Comparison of ENCODE assay signal across 8 mouse cellular contexts in genomic region chr16:38137296-38137695, GRCm38 (mm10). TPM values are rescaled to one million over a fixed set of nuclear protein-coding genes. Genes with fewer than 3 reads are reported as not detected.
A peak's percentile ranks its signal among the peaks of the same experiment; 100 is the strongest.
DNase-seq lines count a peak whose midpoint lies in the region; ATAC-seq and TF ChIP-seq lines count a peak whose summit lies in the region.

No protein-coding gene starts in this region.

- H3K27ac ChIP-seq in midbrain, embryonic 12.5 days (replicated peaks) = no peak overlapping the region
- no peak overlapping the region for H3K27ac ChIP-seq in midbrain, embryonic 10.5 days (replicated peaks)
- H3K27ac ChIP-seq in olfactory bulb, adult 2 months (ENCODE audit: insufficient read depth, low read depth, low read length) = no peak overlapping the region

- H3K27me3 ChIP-seq in midbrain, embryonic 12.5 days = no peaks in the 10 kb centered on the region
- H3K27me3 ChIP-seq in midbrain, embryonic 10.5 days (ENCODE audit: low read depth, poor library complexity, severe bottlenecking) = no peaks in the 10 kb centered on the region

- no peak overlapping the region for H3K4me2 ChIP-seq in midbrain, embryonic 12.5 days (replicated peaks)

- H3K9ac ChIP-seq in midbrain, embryonic 12.5 days (replicated peaks) = no peak overlapping the region

- peak; percentile 39 for DNase-seq in adrenal gland, adult 2 months
- no peak for DNase-seq in adrenal gland, postnatal 4 days (ENCODE audit: low spot score in 2 of 2)
- DNase-seq in midbrain, embryonic 10.5 days (ENCODE audit: low spot score) = no peak
- DNase-seq in embryo, embryonic 10.5 days (ENCODE audit: low spot score) = peak; percentile 46
- DNase-seq in kidney, postnatal 36 days = peak; percentile 67 to 83

- no peaks in the 10 kb centered on the region for H3K9me3 ChIP-seq in midbrain, embryonic 12.5 days
- no peaks in the 10 kb centered on the region for H3K9me3 ChIP-seq in midbrain, embryonic 10.5 days (replicated peaks)

- 51% methylated on average over 5 of the region's 5 CpGs for WGBS in midbrain, embryonic 12.5 days
- WGBS in midbrain, embryonic 10.5 days = 42% methylated on average over 5 of the region's 5 CpGs
- WGBS in olfactory bulb, adult 2 months = 31% methylated on average over 5 of the region's 5 CpGs

- peak; percentile 49 for TF ChIP-seq CTCF in olfactory bulb, adult 2 months (IDR thresholded peaks at IDR 0.05; ENCODE audit: insufficient read depth, low read depth, low read length)

- TF ChIP-seq POLR2A in olfactory bulb, adult 2 months (IDR thresholded peaks at IDR 0.05; ENCODE audit: insufficient read depth, low read depth, low read length) = no peak

- peaks cover 42% of the 10 kb centered on the region for H3K4me1 ChIP-seq in midbrain, embryonic 12.5 days
- peaks cover 49% of the 10 kb centered on the region for H3K4me1 ChIP-seq in midbrain, embryonic 10.5 days
- H3K4me1 ChIP-seq in olfactory bulb, adult 2 months (ENCODE audit: control insufficient read depth, insufficient read depth, low read length) = peaks cover 27% of the 10 kb centered on the region

- no peak overlapping the region for H3K4me3 ChIP-seq in midbrain, embryonic 12.5 days
- no peak overlapping the region for H3K4me3 ChIP-seq in midbrain, embryonic 10.5 days
- H3K4me3 ChIP-seq in olfactory bulb, adult 2 months (ENCODE audit: insufficient read depth, low read depth, low read length) = no peak overlapping the region

- no peaks in the 10 kb centered on the region for H3K36me3 ChIP-seq in midbrain, embryonic 12.5 days
- peaks cover 5% of the 10 kb centered on the region; the same call in 1 of the 2 replicates for H3K36me3 ChIP-seq in midbrain, embryonic 10.5 days

- 0 out of 2 replicates have a peak, but pooled peaks have one; percentile 17 for ATAC-seq in midbrain, embryonic 12.5 days (ENCODE audit: low FRiP score, low read depth)
- ATAC-seq in activated CD4-positive, CD25-positive, alpha-beta regulatory T cell, adult 4 months = no peak

RNA-seq across cellular contexts. Expression of gene Gsk3b, which starts 48.5 kb away (rescaled TPM):
- 10 to 100 TPM; 49.2 to 81.7 TPM for total RNA-seq in adrenal gland, adult 2 months (2021)
- 16.2 and 21.9 TPM in 2 replicates for polyA plus RNA-seq in adrenal gland, adult 2 months (2012; rRNA removed)
- total RNA-seq in adrenal gland, postnatal 4 days (2021) = 10 to 100 TPM; 77.3 to 86.8 TPM
- 145 and 156 TPM in 2 replicates for polyA plus RNA-seq in midbrain, embryonic 12.5 days (2016; fragmentation: Nextera tagmentation; extraction: Ambion mirVana)
- 72.9 and 90.7 TPM in 2 replicates for polyA plus RNA-seq in midbrain, embryonic 10.5 days (2016; fragmentation: Nextera tagmentation; extraction: Ambion mirVana)
- 55.0 and 135 TPM in 2 replicates for polyA plus RNA-seq in olfactory bulb, adult 2 months (2012; ENCODE audit: insufficient read depth, insufficient read length, low replicate concordance, missing spikeins)
- polyA plus RNA-seq in activated CD4-positive, CD25-positive, alpha-beta regulatory T cell, adult 4 months (2017; shearing (Covaris generic)) = 10 to 100 TPM; 45.3 to 51.2 TPM

Comparison
In these comparisons a context has a peak if more than half of its experiments do, and no peak if none do; other contexts are left out.
1. DNase-seq: peak in adrenal gland, adult 2 months (single experiment), embryo, embryonic 10.5 days (single experiment) and kidney, postnatal 36 days (2 of 2); none in adrenal gland, postnatal 4 days (0 of 2) and midbrain, embryonic 10.5 days (single experiment).